Mouse (Mus musculus) stomach, postnatal 0 days (tissue): Measurements from ENCODE around the gene Tmem121.

Source experiments
- CTCF ChIP-seq: IDR thresholded peaks from 2 replicates; pipeline ENCODE4 v1.5.1; 2016; ENCODE audit warnings: antibody characterized with exemption, low read depth, mild to moderate bottlenecking, moderate library complexity
- EP300 ChIP-seq: optimal IDR thresholded peaks from 2 replicates; pipeline ENCODE3; 2016; ENCODE audit warnings: antibody characterized with exemption

DNA sequence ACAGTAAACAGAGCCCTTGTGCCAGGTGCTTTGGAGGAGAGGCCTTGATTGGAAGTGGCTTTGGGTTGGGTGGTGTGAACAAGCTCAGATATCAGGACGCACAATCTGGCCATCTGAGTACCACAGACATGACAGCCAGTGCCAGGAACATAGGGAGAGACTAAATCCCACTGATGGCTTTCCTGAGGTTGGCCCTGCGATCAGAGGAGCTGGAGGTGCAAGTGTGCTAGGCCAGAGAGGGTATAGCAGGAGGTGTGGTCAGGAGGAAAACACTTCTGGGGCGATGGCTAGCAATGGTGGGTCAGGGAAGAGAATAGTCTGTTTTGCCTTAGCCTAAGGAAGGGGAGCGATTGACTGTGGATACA is 1.3 kb downstream of the Tmem121 start:
- no peak for TF ChIP-seq CTCF
- no peak for TF ChIP-seq EP300
